Mouse (Mus musculus): ENCODE measurements around the gene Ak5. TPM values are rescaled to one million over a fixed set of nuclear protein-coding genes. Genes with fewer than 3 reads are reported as not detected.

The Ak5 gene
- total and polyA plus RNA-seq, 3 experiments = 0.13 to 0.79 (median 0.23) TPM

DNA sequence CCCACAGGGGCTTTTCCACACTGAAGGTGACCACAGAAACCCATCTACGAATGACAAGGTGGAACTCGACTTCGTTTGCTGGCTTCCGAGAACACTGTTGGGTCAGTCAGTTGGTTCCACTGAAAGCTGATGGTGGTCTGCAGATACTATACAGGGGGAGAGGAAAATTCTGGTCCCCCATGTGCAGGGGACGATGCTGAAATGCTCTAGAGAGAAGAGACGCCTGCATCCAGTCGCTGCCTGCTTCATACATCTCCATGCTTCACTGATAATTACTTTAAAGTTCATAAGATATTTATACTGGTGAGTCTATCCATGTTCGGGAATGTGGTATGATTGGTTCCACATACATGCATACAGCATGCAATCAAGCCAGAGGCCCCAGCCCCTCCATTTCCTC, 186.0 kb downstream of the Ak5 start:
- no peak overlapping the region; the same call in none of the 2 replicates for H3K4me2 ChIP-seq (ENCODE audit: insufficient read depth, low read depth, poor library complexity, severe bottlenecking)
- no peaks in the 10 kb centered on the region for H3K36me3 ChIP-seq (replicated peaks in 1 of 2; ENCODE audit: control insufficient read depth in 1 of 2, insufficient read depth in 1 of 2, low read length in 1 of 2)
- no peak for TF ChIP-seq PAX5 (IDR thresholded peaks at IDR 0.05; ENCODE audit: low read length)
- no peak for TF ChIP-seq E2F4 (IDR thresholded peaks at IDR 0.05; ENCODE audit: insufficient replicate concordance, low read depth, low read length)
- TF ChIP-seq MAX (IDR thresholded peaks at IDR 0.05; ENCODE audit: low read length) = no peak
- TF ChIP-seq ZC3H11A (IDR thresholded peaks at IDR 0.05; ENCODE audit: low read depth, low read length) = no peak
- TF ChIP-seq MAFK (IDR thresholded peaks at IDR 0.05; ENCODE audit: insufficient replicate concordance, low read length) = no peak
- in situ Hi-C loops (cut with MboI; ENCODE audit: low pct_ligation_motif_present, low pct_unique_long_range_greater_than_20kb, low sequenced_read_pairs) (no loop called here), dilution Hi-C loops (cut with MboI; ENCODE audit: extremely low pct_ligation_motif_present, extremely low pct_unique_long_range_greater_than_20kb, low sequenced_read_pairs) (no loop called here)
- no peaks in the 10 kb centered on the region for H3K27me3 ChIP-seq (replicated peaks)
- peaks cover 7 to 8% of the 10 kb centered on the region in 2 experiments; a peak in 3 of 4 replicates for H3K4me1 ChIP-seq (ENCODE audit: control insufficient read depth in 1 of 2, insufficient read depth in 2 of 2)
- no peak overlapping the region for H3K27ac ChIP-seq (ENCODE audit: insufficient read depth, low read depth)
- no peaks in the 10 kb centered on the region for H3K9me3 ChIP-seq (replicated peaks; ENCODE audit: low read length)
- no peak overlapping the region for H3K9ac ChIP-seq (ENCODE audit: insufficient read depth, low read depth)
- no peak for DNase-seq (ENCODE audit: extremely low read depth)
- no peak overlapping the region for H3K4me3 ChIP-seq (replicated peaks in 1 of 3; ENCODE audit: low read depth in 2 of 3, low read length in 2 of 3, poor library complexity in 1 of 3)
- no peaks in the 10 kb centered on the region for H3K79me2 ChIP-seq (replicated peaks; ENCODE audit: control insufficient read depth, extremely low read depth, insufficient read depth, poor library complexity, severe bottlenecking)

DNA sequence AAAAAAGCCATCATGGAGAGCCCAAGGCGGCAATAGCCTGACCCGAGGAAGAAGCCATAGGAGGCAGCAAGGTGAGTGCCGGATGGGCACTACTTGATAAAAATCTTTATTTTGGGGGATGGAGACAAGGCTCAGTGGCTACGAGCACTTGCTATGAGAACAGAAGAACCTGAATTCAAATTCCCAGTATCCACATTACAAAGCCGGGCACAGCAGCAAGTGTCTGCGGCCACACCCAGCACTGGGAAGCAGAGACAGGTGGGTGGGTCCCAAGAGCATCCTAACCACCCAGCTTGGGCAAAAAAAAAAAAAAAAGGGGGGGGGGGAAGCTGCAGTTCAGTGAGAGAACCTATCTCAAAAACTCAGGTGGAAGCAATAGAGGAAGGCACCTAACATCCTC, 187.8 kb downstream of the Ak5 start:
- H3K4me3 ChIP-seq (replicated peaks in 1 of 3; ENCODE audit: low read depth in 2 of 3, low read length in 2 of 3, poor library complexity in 1 of 3) = no peak overlapping the region
- H3K27me3 ChIP-seq (replicated peaks) = no peaks in the 10 kb centered on the region
- peaks cover 9 to 18% of the 10 kb centered on the region in 2 experiments for H3K4me1 ChIP-seq (ENCODE audit: control insufficient read depth in 1 of 2, insufficient read depth in 2 of 2)
- peaks cover 0 to 2% of the 10 kb centered on the region in 2 experiments for H3K36me3 ChIP-seq (replicated peaks in 1 of 2; ENCODE audit: control insufficient read depth in 1 of 2, insufficient read depth in 1 of 2, low read length in 1 of 2)
- H3K9me3 ChIP-seq (replicated peaks; ENCODE audit: low read length) = no peaks in the 10 kb centered on the region
- H3K27ac ChIP-seq (ENCODE audit: insufficient read depth, low read depth) = no peak overlapping the region
- no peak overlapping the region for H3K4me2 ChIP-seq (ENCODE audit: insufficient read depth, low read depth, poor library complexity, severe bottlenecking)
- no peak for DNase-seq (ENCODE audit: extremely low read depth)
- dilution Hi-C loops (cut with MboI; ENCODE audit: extremely low pct_ligation_motif_present, extremely low pct_unique_long_range_greater_than_20kb, low sequenced_read_pairs) = no loop called here
- in situ Hi-C loops (cut with MboI; ENCODE audit: low pct_ligation_motif_present, low pct_unique_long_range_greater_than_20kb, low sequenced_read_pairs) = no loop called here
- TF ChIP-seq ZMIZ1 (IDR thresholded peaks at IDR 0.05; ENCODE audit: low read depth, low read length) (no peak), ZNF384 (IDR thresholded peaks at IDR 0.05; ENCODE audit: low read depth, low read length) (no peak), USF1 (IDR thresholded peaks at IDR 0.05; ENCODE audit: low read depth, low read length) (no peak), CHD1 (IDR thresholded peaks at IDR 0.05; ENCODE audit: low read depth, low read length) (no peak), CTCF (conservative IDR thresholded peaks at IDR 0.05 in 1 of 2, IDR thresholded peaks at IDR 0.05 in 1 of 2; ENCODE audit: low read depth in 2 of 2, low read length in 2 of 2) (no peak)
- no peaks in the 10 kb centered on the region for H3K79me2 ChIP-seq (replicated peaks; ENCODE audit: control insufficient read depth, extremely low read depth, insufficient read depth, poor library complexity, severe bottlenecking)
- no peak overlapping the region for H3K9ac ChIP-seq (ENCODE audit: insufficient read depth, low read depth)

DNA sequence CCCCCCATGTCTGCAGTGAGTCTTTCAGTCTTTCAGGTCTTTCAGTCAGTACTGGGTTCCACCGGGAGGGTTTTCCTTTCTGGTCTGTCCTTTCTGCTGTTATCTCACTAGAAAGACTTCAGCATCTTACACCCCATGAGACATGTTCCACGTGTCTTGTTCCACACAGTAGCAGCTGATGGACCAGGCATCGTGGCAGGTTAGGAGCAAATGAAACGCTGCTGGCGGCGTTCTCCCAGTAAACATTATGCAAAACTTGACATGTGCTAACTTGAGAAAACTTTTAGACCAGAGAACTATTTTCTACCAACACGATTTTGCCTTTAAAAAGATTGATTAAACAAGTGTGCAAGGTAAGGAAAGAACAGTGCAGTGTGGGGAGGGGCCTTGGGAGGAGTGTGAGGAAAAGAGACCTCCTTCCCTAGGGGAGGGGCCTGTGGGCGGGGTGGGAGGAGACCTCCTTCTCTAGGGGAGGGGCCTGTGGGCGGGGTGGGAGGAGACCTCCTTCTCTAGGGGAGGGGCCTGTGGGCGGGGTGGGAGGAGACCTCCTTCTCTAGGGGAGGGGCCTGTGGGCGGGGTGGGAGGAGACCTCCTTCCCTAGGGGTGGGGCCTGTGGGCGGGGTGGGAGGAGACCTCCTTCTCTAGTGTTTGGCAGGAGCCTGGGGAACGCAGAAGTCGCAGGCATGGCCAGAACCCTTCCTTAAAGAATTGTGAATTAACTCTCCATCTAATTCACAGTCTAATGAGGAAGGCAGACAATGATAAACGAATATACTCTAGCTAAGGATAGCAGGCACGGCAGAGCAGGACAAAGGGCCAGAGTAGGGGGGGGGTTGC, 189.3 kb downstream of the Ak5 start:
- peak; percentile 90 for DNase-seq (ENCODE audit: extremely low read depth)
- H3K9me3 ChIP-seq (replicated peaks; ENCODE audit: low read length) = no peaks in the 10 kb centered on the region
- H3K79me2 ChIP-seq (replicated peaks; ENCODE audit: control insufficient read depth, extremely low read depth, insufficient read depth, poor library complexity, severe bottlenecking) = no peaks in the 10 kb centered on the region
- peak overlapping the region; percentile 40 for H3K27ac ChIP-seq (ENCODE audit: insufficient read depth, low read depth)
- peak overlapping the region; percentile 79 for H3K9ac ChIP-seq (ENCODE audit: insufficient read depth, low read depth)
- peak overlapping the region; percentile 93 for H3K4me2 ChIP-seq (ENCODE audit: insufficient read depth, low read depth, poor library complexity, severe bottlenecking)
- H3K4me1 ChIP-seq (ENCODE audit: control insufficient read depth in 1 of 2, insufficient read depth in 2 of 2) = peaks cover 13 to 28% of the 10 kb centered on the region in 2 experiments
- in situ Hi-C loops (cut with MboI; ENCODE audit: low pct_ligation_motif_present, low pct_unique_long_range_greater_than_20kb, low sequenced_read_pairs) (loop anchor here (5.0 to 10.0 kb wide), 3 partner anchors 82 to 278 kb away; partner anchors contain the start of genes Pigk and Zzz3), dilution Hi-C loops (cut with MboI; ENCODE audit: extremely low pct_ligation_motif_present, extremely low pct_unique_long_range_greater_than_20kb, low sequenced_read_pairs) (no loop called here)
- H3K4me3 ChIP-seq (replicated peaks in 1 of 3; ENCODE audit: low read depth in 2 of 3, low read length in 2 of 3, poor library complexity in 1 of 3) = peak overlapping the region; percentile 56 to 81 (median 70)
- H3K36me3 ChIP-seq (replicated peaks in 1 of 2; ENCODE audit: control insufficient read depth in 1 of 2, insufficient read depth in 1 of 2, low read length in 1 of 2) = peaks cover 0 to 5% of the 10 kb centered on the region in 2 experiments
- no peaks in the 10 kb centered on the region for H3K27me3 ChIP-seq (replicated peaks)
- TF ChIP-seq NELFE (IDR thresholded peaks at IDR 0.05; ENCODE audit: low read depth, low read length) = 0 out of 2 replicates have a peak, but pooled peaks have one; percentile 46
- TF ChIP-seq USF2 (conservative IDR thresholded peaks at IDR 0.05; ENCODE audit: low read depth, low read length) = no peak
- peak; percentile 93 for TF ChIP-seq MYC (IDR thresholded peaks at IDR 0.05; ENCODE audit: low read depth, low read length)
- peak; percentile 95 for TF ChIP-seq MAX (IDR thresholded peaks at IDR 0.05; ENCODE audit: low read length)
- peak; percentile 31; the same call in 1 of the 2 replicates for TF ChIP-seq POLR2A (IDR thresholded peaks at IDR 0.05; ENCODE audit: low read depth, low read length)
- TF ChIP-seq JUND (conservative IDR thresholded peaks at IDR 0.05; ENCODE audit: low read depth, low read length) = no peak
- TF ChIP-seq CHD2 (IDR thresholded peaks at IDR 0.05; ENCODE audit: low read length) = no peak
- TF ChIP-seq JUN (IDR thresholded peaks at IDR 0.05; ENCODE audit: insufficient read depth, low read depth, low read length) = no peak
- no peak for TF ChIP-seq NRF1 (IDR thresholded peaks at IDR 0.05; ENCODE audit: low read depth, low read length)
- no peak for TF ChIP-seq ELF1 (IDR thresholded peaks at IDR 0.05; ENCODE audit: low read depth, low read length)
- TF ChIP-seq ZMIZ1 (IDR thresholded peaks at IDR 0.05; ENCODE audit: low read depth, low read length) = no peak
- peak; percentile 63; the same call in 1 of the 2 replicates for TF ChIP-seq CHD1 (IDR thresholded peaks at IDR 0.05; ENCODE audit: low read depth, low read length)
- TF ChIP-seq PAX5 (IDR thresholded peaks at IDR 0.05; ENCODE audit: low read length) = no peak
- 0 out of 2 replicates have a peak, but pooled peaks have one; percentile 50 for TF ChIP-seq BHLHE40 (IDR thresholded peaks at IDR 0.05; ENCODE audit: low read depth, low read length)
- TF ChIP-seq USF1 (IDR thresholded peaks at IDR 0.05; ENCODE audit: low read depth, low read length) = no peak
- no peak for TF ChIP-seq ZNF384 (IDR thresholded peaks at IDR 0.05; ENCODE audit: low read depth, low read length)
- no peak for TF ChIP-seq CTCF (conservative IDR thresholded peaks at IDR 0.05 in 1 of 2, IDR thresholded peaks at IDR 0.05 in 1 of 2; ENCODE audit: low read depth in 2 of 2, low read length in 2 of 2)
- TF ChIP-seq E2F4 (IDR thresholded peaks at IDR 0.05; ENCODE audit: insufficient replicate concordance, low read depth, low read length) = no peak
- TF ChIP-seq MAFK (IDR thresholded peaks at IDR 0.05; ENCODE audit: insufficient replicate concordance, low read length) = no peak
- no peak for TF ChIP-seq MEF2A (IDR thresholded peaks at IDR 0.05; ENCODE audit: borderline replicate concordance, low read depth, low read length)
- no peak for TF ChIP-seq ZC3H11A (IDR thresholded peaks at IDR 0.05; ENCODE audit: low read depth, low read length)
- TF ChIP-seq SIN3A (IDR thresholded peaks at IDR 0.05; ENCODE audit: low read length) = peak; percentile 94

Measured in CH12.LX (cell line).